Mouse (Mus musculus) midbrain, embryonic 16.5 days (tissue): Measurements from ENCODE around the gene Pigf. TPM values are rescaled to one million over a fixed set of nuclear protein-coding genes. Genes with fewer than 3 reads are reported as not detected.
"Not testable (repeated sequence)": the region's sequence is repeated elsewhere in the genome, so short reads cannot be mapped to it uniquely, and the experiment has no call there.

Experiments used
- ATAC-seq: fragments of 200-750 bp; cut with Nextera tagmentation; 2 replicates; pipeline ENCODE4 v1.8.0; 2017; ENCODE audit warnings: moderate TSS enrichment
- H3K27ac ChIP-seq: fragments of 300-500 bp; sonication (generic); 2 replicates; pipeline ENCODE4 v1.5.1; 2014; ENCODE audit warnings: mild to moderate bottlenecking, low read length, mixed read lengths
- H3K27me3 ChIP-seq: fragments of 300-500 bp; sonication (generic); 2 replicates; pipeline ENCODE4 v1.6.1; 2014; ENCODE audit warnings: low read depth, low read length, mixed read lengths; ENCODE audit not compliant: control insufficient read depth, insufficient read depth
- H3K36me3 ChIP-seq: fragments of 300-500 bp; sonication (generic); 2 replicates; pipeline ENCODE4 v1.6.1; 2014; ENCODE audit warnings: mild to moderate bottlenecking, low read length, moderate library complexity, mixed read lengths; ENCODE audit not compliant: control insufficient read depth, insufficient read depth
- H3K4me1 ChIP-seq: fragments of 300-500 bp; sonication (generic); 2 replicates; pipeline ENCODE4 v1.6.1; 2014; ENCODE audit warnings: mild to moderate bottlenecking, low read length, mixed read lengths; ENCODE audit not compliant: control insufficient read depth, insufficient read depth
- H3K4me2 ChIP-seq: fragments of 300-500 bp; sonication (generic); 2 replicates; pipeline ENCODE4 v1.6.1; 2014; ENCODE audit warnings: mild to moderate bottlenecking, low read length, mixed read lengths
- H3K4me3 ChIP-seq: fragments of 300-500 bp; sonication (generic); 2 replicates; pipeline ENCODE4 v1.5.1; 2014; ENCODE audit warnings: low read depth, mild to moderate bottlenecking, low read length, moderate library complexity, mixed read lengths
- H3K9ac ChIP-seq: fragments of 300-500 bp; sonication (generic); 2 replicates; pipeline ENCODE4 v1.6.1; 2014; ENCODE audit warnings: low read depth, low read length, mixed read lengths
- H3K9me3 ChIP-seq: fragments of 300-500 bp; sonication (generic); replicated peaks from 2 replicates; pipeline ENCODE4 v1.6.1; 2014; ENCODE audit warnings: mild to moderate bottlenecking, low read length, mixed read lengths; ENCODE audit not compliant: control insufficient read depth, poor library complexity, severe bottlenecking
- WGBS: fragments of 180-500 bp; shearing (Covaris S2); extraction: QIAGEN DNeasy Blood & Tissue Kit; methylation state at CpG from one replicate; pipeline ENCODE4 v1.1.7; 2014; 5-methylcytosine and 5-hydroxymethylcytosine counted together
- polyA plus RNA-seq: library from polyadenylated mRNA; unstranded; fragments of >200 nt; fragmentation: Nextera tagmentation; extraction: Ambion mirVana; gene quantifications from 2 replicates; pipeline ENCODE4 v1.2.1, GENCODE M21; 2015

Gene Pigf
- polyA plus RNA-seq = 30.9 and 32.7 TPM in 2 replicates

DNA sequence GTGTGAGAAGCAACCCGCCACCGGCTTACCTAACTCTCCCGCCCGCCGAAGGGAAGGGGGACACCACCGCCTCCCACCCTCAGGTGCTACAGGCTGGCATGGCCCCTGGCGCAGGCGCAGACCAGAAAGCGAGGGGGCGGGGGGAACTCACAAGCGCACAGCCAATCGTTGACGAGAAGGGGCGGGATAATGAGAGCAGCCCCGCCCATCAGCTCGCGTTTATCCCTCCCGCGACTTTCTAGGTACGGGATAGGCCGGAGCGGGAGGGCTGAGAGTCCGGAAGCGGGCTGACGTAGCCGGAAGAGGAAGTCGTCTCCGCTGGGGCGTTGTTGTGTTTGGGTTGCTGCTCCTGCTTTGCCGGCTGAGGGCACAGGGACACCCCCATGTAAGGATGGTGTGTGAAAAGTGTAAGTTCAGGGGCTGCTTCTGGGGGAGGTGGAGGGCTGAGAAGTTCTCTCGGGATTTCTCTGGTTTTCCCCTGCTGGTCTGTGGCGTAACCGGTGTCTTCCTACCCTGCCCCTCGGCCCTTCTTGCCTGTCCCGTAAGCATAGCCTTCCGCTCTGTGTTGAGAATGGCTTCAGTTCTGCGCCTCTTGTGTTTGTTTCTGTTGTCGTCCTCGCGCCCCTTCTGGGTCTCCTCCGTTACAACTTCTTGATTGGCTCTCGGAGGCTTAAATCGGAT lies at the start of gene Pigf, which contains the start of gene Cript:
Pigf (minus strand) TSS at position 138 of the 681 bp plus-strand sequence.
Cript (plus strand) TSS at position 282 of the 681 bp plus-strand sequence.
- under 1% methylated on average over 43 of the region's 43 CpGs for WGBS
- peak; percentile 99 for ATAC-seq
- H3K9ac ChIP-seq = peak within 1 kb of the TSS; percentile 78
- peak within 1 kb of the TSS; percentile 63 for H3K27ac ChIP-seq
- H3K36me3 ChIP-seq = peaks cover 2% of the 10 kb centered on the region; the same call in 1 of the 2 replicates
- no peaks in the 10 kb centered on the region for H3K27me3 ChIP-seq
- peak within 1 kb of the TSS; percentile 82 for H3K4me2 ChIP-seq
- peak within 1 kb of the TSS; percentile 77 for H3K4me3 ChIP-seq
- peaks cover 17% of the 10 kb centered on the region for H3K4me1 ChIP-seq
- no peaks in the 10 kb centered on the region for H3K9me3 ChIP-seq

DNA sequence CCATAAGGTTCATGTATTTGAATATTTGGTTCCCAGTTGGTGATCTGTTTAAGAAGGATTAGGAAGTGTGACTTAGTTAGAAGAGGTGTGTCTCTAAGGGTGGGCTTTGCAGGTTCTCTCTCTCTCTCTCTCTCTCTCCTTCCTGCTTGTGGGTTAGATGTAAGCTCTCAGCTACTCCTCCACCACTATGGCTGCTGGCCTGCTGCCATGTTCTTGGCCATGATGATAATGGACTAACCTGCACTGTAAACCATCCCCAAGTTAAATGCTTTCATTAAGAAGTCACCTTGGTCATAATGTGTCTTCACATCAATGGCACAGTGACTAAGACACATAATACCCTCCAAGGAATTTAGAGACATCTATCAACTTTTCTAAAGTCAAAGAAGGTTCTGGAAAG lies 48.3 kb upstream of the Pigf start:
- no peaks in the 10 kb centered on the region for H3K9me3 ChIP-seq
- no peak overlapping the region for H3K4me2 ChIP-seq
- no peaks in the 10 kb centered on the region for H3K4me1 ChIP-seq
- no peaks in the 10 kb centered on the region for H3K27me3 ChIP-seq
- no peak for ATAC-seq
- no peak overlapping the region for H3K4me3 ChIP-seq
- H3K27ac ChIP-seq = no peak overlapping the region
- no peaks in the 10 kb centered on the region for H3K36me3 ChIP-seq
- no peak overlapping the region for H3K9ac ChIP-seq

DNA sequence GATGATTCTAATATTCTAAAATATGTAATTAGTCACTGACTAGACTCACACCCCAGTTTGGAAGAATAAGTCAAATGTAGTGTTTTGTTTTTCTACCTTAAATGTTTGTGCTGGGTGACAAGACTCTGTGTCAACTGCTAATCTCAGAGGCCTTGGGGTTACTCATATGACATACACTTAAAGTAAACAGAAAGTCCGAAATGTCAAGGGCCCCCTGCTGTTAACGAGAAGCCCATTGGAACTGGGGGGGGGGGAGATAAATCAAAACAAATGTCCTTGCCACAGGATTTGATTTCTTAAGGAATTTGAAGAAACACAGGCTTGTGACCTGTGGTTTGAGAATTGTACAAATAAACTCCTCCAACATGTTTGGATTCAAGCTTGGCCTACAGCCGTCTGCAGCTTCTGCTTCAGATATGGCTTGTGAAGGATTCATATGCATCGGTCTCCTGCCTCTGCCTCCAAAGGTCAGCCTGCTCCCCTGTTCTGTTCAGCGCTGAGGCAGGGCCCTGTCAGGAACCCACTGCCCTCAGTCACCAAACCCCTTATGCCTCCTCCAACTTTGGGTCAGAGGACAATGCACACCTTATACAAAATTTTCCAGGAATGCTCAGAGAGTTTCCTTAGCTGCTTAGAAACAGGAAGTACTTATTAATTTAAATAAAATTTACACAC lies 47.7 kb upstream of the Pigf start:
- Histone ChIP-seq H3K27ac (no peak overlapping the region), H3K4me3 (no peak overlapping the region), H3K27me3 (no peaks in the 10 kb centered on the region), H3K4me1 (no peaks in the 10 kb centered on the region), H3K9ac (no peak overlapping the region), H3K9me3 (no peaks in the 10 kb centered on the region), H3K4me2 (no peak overlapping the region), H3K36me3 (no peaks in the 10 kb centered on the region)
- no peak for ATAC-seq
- 87% methylated on average over 5 of the region's 5 CpGs for WGBS

DNA sequence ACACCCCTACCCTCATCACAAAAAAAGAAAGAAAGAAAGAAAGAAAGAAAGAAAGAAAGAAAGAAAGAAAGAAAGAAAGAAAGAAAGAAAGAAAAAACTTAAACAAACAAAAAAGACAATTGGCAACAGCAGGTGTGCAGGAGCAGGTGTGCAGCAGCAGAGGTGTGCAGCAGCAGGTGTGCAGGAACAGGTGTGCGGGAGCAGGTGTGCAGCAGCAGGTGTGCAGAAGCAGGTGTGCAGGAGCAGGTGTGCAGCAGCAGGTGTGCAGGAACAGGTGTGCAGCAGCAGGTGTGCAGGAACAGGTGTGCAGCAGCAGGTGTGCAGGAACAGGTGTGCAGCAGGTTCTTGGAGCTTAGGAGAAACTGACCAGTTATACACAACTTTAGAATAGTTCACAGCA lies 47.0 kb upstream of the Pigf start:
- H3K27ac ChIP-seq, H3K4me3 ChIP-seq, H3K4me2 ChIP-seq, H3K9ac ChIP-seq, ATAC-seq, H3K27me3 ChIP-seq, H3K9me3 ChIP-seq, H3K4me1 ChIP-seq, H3K36me3 ChIP-seq: not testable (repeated sequence)
- 100% methylated on average over 1 of the region's 1 CpGs for WGBS

DNA sequence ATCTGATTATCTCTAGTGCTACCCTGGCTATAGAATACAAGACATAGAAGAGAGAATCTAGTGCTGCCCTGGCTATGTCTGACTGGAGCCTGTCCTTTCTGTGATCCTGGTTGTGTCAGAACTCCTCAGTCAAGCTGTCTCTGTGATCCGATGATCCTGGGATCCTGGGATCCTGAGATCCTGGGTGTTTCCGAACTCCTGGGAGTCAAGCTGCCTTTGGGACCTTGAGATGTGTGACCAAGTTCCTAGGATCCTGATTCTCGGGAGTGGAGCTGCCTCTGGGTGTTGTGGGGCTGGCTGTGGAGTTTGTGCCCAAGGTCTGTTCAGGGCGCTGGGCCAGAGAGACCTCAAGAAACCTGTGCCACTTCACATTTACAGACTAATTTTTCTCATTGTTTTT lies 43.8 kb upstream of the Pigf start:
- H3K9me3 ChIP-seq = no peaks in the 10 kb centered on the region
- no peaks in the 10 kb centered on the region for H3K36me3 ChIP-seq
- no peak overlapping the region for H3K9ac ChIP-seq
- H3K4me2 ChIP-seq = no peak overlapping the region
- H3K27me3 ChIP-seq = no peaks in the 10 kb centered on the region
- 90% methylated on average over 4 of the region's 4 CpGs for WGBS
- ATAC-seq = no peak
- H3K27ac ChIP-seq = no peak overlapping the region
- no peak overlapping the region for H3K4me3 ChIP-seq
- H3K4me1 ChIP-seq = no peaks in the 10 kb centered on the region

DNA sequence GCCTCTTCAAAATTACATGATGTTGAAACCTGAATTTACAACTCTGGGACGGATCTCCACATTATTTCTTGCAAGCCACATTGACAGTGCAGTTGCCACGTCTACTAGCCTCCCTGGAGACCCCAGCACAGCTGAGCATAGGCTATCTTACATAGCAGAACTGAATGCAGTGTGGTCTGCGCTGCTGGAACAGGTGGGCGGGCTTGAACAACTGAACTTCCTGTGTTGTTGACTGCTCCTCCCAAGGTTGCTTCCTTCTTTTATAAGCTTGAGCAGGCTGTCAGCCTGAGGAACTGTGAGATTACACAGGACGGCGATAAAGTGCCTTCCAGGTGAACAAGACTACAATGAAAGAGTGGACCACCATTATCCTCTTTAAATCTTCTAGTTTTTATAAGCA lies 38.8 kb upstream of the Pigf start:
- Histone ChIP-seq H3K9ac (no peak overlapping the region), H3K4me3 (no peak overlapping the region), H3K27me3 (no peaks in the 10 kb centered on the region), H3K27ac (no peak overlapping the region), H3K36me3 (no peaks in the 10 kb centered on the region), H3K4me1 (no peaks in the 10 kb centered on the region), H3K4me2 (no peak overlapping the region), H3K9me3 (no peaks in the 10 kb centered on the region)
- ATAC-seq = no peak
- WGBS = 81% methylated on average over 6 of the region's 6 CpGs

DNA sequence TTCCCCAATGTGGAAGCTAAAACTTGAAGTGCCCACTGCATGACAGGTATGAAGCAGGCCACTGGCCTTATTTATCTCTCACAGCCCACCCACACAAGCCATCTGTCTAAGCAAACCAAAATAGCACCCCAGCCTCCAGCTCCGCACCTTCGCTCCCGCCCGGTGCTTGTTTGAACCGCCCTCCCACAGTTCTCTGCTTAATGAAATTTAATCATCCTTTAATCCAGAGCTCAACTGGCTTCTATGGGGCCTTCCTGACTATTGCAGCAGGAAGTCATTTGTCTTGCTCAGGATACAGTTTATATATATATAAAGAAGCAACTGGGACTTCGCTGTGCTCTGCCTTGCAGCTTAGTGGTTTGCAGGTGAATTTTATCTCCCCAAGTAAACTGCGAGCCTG lies 38.3 kb upstream of the Pigf start:
- no peak overlapping the region for H3K4me3 ChIP-seq
- H3K9me3 ChIP-seq = no peaks in the 10 kb centered on the region
- no peak overlapping the region for H3K27ac ChIP-seq
- WGBS = 78% methylated on average over 7 of the region's 7 CpGs
- H3K4me1 ChIP-seq = no peaks in the 10 kb centered on the region
- no peak overlapping the region for H3K4me2 ChIP-seq
- H3K27me3 ChIP-seq = no peaks in the 10 kb centered on the region
- H3K36me3 ChIP-seq = no peaks in the 10 kb centered on the region
- ATAC-seq = no peak
- H3K9ac ChIP-seq = no peak overlapping the region

DNA sequence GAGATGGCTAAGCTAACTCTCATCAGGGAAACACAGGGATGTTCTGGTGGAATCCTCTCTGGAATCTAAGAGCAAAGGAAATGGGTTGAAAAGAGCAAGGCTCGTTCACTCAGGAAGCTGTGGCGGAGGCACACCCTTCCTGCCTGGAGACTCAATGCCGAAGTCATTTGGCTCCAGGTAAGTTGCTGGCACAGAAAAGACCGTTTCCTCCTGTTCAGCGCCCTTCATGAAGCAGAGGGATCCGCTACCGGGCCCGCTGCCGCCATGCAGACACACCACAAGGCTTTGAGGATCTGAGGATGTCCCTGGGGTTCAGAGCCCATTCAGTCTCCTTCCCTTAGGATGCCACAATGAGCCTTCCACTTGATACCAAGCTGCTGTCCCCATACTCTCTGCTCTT lies 37.4 kb upstream of the Pigf start:
- H3K4me3 ChIP-seq = no peak overlapping the region
- ATAC-seq = no peak
- H3K4me2 ChIP-seq = no peak overlapping the region
- H3K27ac ChIP-seq = no peak overlapping the region
- WGBS = 91% methylated on average over 9 of the region's 9 CpGs
- H3K27me3 ChIP-seq = no peaks in the 10 kb centered on the region
- H3K9ac ChIP-seq = no peak overlapping the region
- H3K36me3 ChIP-seq = no peaks in the 10 kb centered on the region
- no peaks in the 10 kb centered on the region for H3K4me1 ChIP-seq
- no peaks in the 10 kb centered on the region for H3K9me3 ChIP-seq

DNA sequence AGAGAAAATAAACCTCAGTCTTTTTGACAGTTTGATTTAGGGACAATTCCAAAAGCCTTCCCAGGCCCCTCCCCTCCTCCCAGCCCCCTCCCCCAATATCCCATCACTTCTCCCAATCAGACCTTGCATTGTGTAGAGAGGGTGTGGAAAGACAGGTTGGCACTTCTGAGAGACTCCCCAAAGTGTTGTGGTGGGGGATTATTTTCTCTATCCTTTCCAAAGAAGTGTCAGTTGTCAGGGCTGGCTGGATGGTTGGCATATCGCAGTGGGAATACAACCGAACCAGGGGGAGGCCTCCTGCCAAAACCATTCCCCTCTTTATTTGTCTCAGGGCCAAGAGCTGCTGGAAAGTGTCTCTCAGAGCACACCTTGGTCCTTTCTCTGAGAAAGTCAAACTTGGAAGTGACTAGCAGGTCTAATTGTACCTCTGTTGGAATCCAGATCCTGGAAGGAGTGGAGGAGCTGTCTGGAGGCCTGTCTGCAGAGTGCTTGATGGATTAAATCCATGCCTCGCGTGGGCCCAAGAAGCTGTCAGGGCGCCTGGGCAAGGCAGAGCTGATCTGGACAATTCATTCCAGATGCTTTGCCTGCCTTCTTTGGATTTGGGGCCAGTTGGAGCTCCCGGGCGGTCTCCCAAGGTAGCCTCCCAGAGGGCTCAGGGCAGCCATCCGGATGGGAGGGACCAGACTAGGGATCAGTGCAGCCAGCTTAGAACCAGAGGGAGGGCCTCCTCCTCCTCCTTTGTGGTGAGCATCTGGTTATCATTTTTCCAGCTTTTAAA lies 32.5 kb upstream of the Pigf start:
- Histone ChIP-seq H3K36me3 (no peaks in the 10 kb centered on the region), H3K4me1 (peaks cover 9% of the 10 kb centered on the region), H3K4me3 (no peak overlapping the region), H3K27me3 (no peaks in the 10 kb centered on the region), H3K27ac (no peak overlapping the region), H3K4me2 (no peak overlapping the region), H3K9me3 (no peaks in the 10 kb centered on the region), H3K9ac (no peak overlapping the region)
- 70% methylated on average over 8 of the region's 8 CpGs for WGBS
- ATAC-seq = no peak
